Mouse (Mus musculus): ENCODE data around the gene Dusp6. TPM values are rescaled to one million over a fixed set of nuclear protein-coding genes. Genes with fewer than 3 reads are reported as not detected.

Gene Dusp6
- total and polyA plus RNA-seq, 2 experiments from 2014 or later, result 25.4 to 52.1 TPM

DNA sequence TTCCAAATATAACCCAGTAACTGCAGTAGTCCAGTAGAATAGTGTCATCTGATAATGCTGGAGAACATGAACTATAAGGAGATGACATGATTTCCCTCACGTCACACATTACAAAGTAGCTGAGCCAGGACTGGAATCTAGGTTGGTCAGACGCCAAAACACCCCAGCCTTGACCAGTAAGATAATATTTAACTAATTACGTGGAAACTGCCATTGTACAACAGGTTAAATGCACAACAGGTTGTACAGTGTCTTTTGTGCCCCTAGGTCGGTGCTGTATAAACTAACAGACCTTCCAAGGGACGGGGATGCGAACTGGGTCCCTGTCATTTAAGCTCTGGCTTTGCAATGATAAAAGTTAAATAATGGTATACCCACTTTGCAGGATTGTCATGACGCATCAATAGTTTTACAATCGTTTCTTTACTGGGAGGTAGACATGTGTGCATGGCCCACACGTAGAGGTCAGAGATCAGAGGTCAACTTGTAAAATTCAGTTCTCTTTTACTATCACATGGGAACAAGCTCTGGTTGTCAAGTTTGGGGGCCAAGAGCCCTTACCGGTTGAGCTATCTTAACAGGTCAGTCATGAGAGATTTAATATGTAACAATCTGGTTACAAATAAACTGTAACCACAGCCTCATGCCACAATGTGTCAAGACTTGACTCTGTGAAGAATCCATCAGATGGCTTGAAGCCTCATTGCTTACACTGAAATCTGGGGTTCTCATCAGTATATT lies 7.0 kb upstream of the Dusp6 start:
- Histone ChIP-seq H3K9me3 (ENCODE audit: low read length) (no peaks in the 10 kb centered on the region), H3K9ac (replicated peaks; ENCODE audit: low read length, poor library complexity, severe bottlenecking) (no peak overlapping the region), H3K36me3 (ENCODE audit: insufficient read depth, low read length) (no peaks in the 10 kb centered on the region), H3K27ac (ENCODE audit: low read depth, low read length) (no peak overlapping the region), H3K4me3 (ENCODE audit: low read depth, low read length) (no peak overlapping the region), H3K4me2 (ENCODE audit: low read depth, low read length, poor library complexity, severe bottlenecking) (no peak overlapping the region), H3K4me1 (ENCODE audit: insufficient read depth, low read length) (no peaks in the 10 kb centered on the region), H3K27me3 (ENCODE audit: insufficient read depth, low read length) (no peaks in the 10 kb centered on the region)
- 91% methylated on average over 10 of the region's 10 CpGs for WGBS
- ATAC-seq (ENCODE audit: low FRiP score), result no peak
- TF ChIP-seq CTCF (IDR thresholded peaks at IDR 0.05), result no peak
- no peak for DNase-seq (ENCODE audit: low spot score)

DNA sequence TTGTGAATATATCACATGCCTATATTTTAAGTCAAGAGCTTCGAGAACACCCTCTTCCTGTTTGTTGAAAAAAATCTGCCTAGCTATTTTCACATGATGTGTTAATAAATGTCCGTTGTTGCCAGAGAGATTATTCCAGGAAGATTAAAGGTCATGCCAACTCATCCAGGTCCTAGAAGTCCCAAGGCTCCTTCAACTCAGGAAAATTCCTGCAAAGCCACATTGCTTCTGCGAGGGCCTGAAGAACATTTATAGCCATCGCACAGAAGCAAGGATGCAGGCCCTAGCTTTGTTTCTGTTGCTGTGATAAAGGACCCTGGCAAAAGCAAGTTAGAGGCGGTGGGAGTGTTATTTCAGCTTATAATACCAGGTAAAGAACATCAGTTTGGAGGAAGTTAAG lies 5.5 kb upstream of the Dusp6 start:
- Histone ChIP-seq H3K9me3 (ENCODE audit: low read length) (no peaks in the 10 kb centered on the region), H3K36me3 (ENCODE audit: insufficient read depth, low read length) (no peaks in the 10 kb centered on the region), H3K27me3 (ENCODE audit: insufficient read depth, low read length) (no peaks in the 10 kb centered on the region), H3K27ac (ENCODE audit: low read depth, low read length) (no peak overlapping the region), H3K4me3 (ENCODE audit: low read depth, low read length) (no peak overlapping the region), H3K4me1 (ENCODE audit: insufficient read depth, low read length) (no peaks in the 10 kb centered on the region), H3K9ac (replicated peaks; ENCODE audit: low read length, poor library complexity, severe bottlenecking) (no peak overlapping the region), H3K4me2 (ENCODE audit: low read depth, low read length, poor library complexity, severe bottlenecking) (no peak overlapping the region)
- TF ChIP-seq CTCF (IDR thresholded peaks at IDR 0.05), result no peak
- DNase-seq (ENCODE audit: low spot score) (no peak), ATAC-seq (ENCODE audit: low FRiP score) (no peak)
- 80% methylated on average over 5 of the region's 5 CpGs for WGBS

DNA sequence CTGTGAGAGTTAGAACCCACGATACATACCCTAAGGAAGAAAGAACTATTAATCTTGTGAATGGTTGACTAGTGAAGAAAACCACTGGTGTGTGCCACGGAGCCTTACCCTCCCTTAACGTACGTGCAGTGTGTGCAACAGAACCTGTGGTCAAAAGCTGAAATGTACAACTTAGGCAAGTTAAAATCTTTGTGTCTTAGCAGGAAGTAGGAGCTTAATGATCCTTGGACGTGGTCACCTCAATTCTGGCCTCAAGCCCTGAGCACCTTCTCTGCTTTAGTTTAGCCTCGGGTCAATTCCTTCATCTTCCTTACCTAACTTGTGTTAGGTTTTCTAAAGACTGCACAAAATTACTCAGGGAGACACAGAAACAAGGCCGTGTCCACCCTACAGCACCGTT lies 3.2 kb upstream of the Dusp6 start:
- DNase-seq (ENCODE audit: low spot score) (no peak), ATAC-seq (ENCODE audit: low FRiP score) (no peak)
- Histone ChIP-seq H3K36me3 (ENCODE audit: insufficient read depth, low read length) (no peaks in the 10 kb centered on the region), H3K27me3 (ENCODE audit: insufficient read depth, low read length) (no peaks in the 10 kb centered on the region), H3K9ac (replicated peaks; ENCODE audit: low read length, poor library complexity, severe bottlenecking) (no peak overlapping the region), H3K9me3 (ENCODE audit: low read length) (no peaks in the 10 kb centered on the region), H3K4me3 (ENCODE audit: low read depth, low read length) (no peak overlapping the region), H3K4me1 (ENCODE audit: insufficient read depth, low read length) (no peaks in the 10 kb centered on the region), H3K4me2 (ENCODE audit: low read depth, low read length, poor library complexity, severe bottlenecking) (no peak overlapping the region), H3K27ac (ENCODE audit: low read depth, low read length) (no peak overlapping the region)
- 87% methylated on average over 8 of the region's 8 CpGs for WGBS
- no peak for TF ChIP-seq CTCF (IDR thresholded peaks at IDR 0.05)

DNA sequence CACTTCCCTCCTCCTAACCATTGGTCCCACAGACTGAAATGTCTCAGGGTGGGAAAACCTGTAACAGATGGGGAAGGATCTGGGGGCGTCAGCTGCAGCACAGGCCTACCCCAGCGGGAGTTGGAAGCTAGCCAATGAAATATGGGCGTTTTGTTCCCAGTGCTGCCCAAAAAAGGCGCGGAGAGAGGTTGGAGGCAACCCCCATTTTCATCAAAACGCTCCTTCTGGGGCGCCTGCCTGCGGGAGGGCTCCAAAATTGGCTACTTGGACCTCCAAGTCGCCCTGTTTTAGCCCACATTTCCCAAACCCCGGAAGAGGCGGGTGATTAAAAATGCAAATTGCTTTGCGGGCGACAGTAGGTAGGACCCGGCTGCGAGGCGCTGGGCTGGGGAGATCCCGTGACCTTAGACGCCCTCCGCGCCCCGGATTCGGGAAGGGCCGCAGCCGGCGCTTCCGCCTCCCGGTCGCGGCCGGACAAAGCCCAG lies 1.8 kb upstream of the Dusp6 start:
- WGBS, result under 1% methylated on average over 30 of the region's 30 CpGs
- Histone ChIP-seq H3K4me2 (ENCODE audit: low read depth, low read length, poor library complexity, severe bottlenecking) (peak overlapping the region; percentile 92), H3K9ac (replicated peaks; ENCODE audit: low read length, poor library complexity, severe bottlenecking) (peak overlapping the region; percentile 80), H3K4me1 (ENCODE audit: insufficient read depth, low read length) (peaks cover 2% of the 10 kb centered on the region; the same call in 1 of the 2 replicates), H3K36me3 (ENCODE audit: insufficient read depth, low read length) (no peaks in the 10 kb centered on the region; the same call in 1 of the 2 replicates), H3K27me3 (ENCODE audit: insufficient read depth, low read length) (no peaks in the 10 kb centered on the region), H3K4me3 (ENCODE audit: low read depth, low read length) (peak overlapping the region; percentile 80), H3K9me3 (ENCODE audit: low read length) (no peaks in the 10 kb centered on the region), H3K27ac (ENCODE audit: low read depth, low read length) (peak overlapping the region; percentile 86)
- no peak for TF ChIP-seq CTCF (IDR thresholded peaks at IDR 0.05)
- peak; percentile 0; the same call in 1 of the 2 replicates for ATAC-seq (ENCODE audit: low FRiP score)
- DNase-seq (ENCODE audit: low spot score), result peak; percentile 80

DNA sequence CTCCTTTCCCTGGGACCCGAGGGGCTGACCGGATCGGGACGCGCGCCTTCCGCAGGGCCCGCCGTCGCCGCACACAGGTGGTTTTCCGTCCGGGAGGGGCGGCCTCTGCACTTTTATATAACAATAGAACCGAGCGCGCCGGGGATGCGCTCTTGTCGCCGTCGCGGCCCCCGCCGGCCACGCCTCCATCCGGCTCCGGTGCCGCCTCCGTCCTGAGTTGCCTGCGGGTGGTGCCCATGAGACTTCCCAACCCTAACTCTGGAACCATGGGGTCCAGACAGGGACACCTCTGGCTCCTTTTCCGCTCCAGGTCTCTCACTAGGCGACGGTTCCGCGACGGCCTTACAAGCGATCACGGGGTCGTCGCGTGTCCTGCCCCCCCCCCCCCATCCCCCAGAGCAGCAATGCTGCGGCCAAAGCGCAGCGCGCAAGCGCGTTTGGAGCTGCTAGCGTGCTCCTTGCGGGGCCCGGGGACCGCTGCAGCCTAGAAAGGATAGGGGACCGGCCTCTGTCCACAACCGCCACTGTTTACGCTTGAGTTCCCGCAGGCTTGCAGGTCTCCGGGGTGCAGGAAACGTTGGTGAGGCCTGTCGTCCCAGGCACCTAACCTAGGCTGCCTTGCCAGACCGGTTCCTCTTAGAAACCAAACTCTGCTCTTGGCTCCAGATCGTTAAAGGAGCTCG lies 1.3 kb upstream of the Dusp6 start:
- Histone ChIP-seq H3K9ac (replicated peaks; ENCODE audit: low read length, poor library complexity, severe bottlenecking) (peak overlapping the region; percentile 80), H3K9me3 (ENCODE audit: low read length) (no peaks in the 10 kb centered on the region), H3K36me3 (ENCODE audit: insufficient read depth, low read length) (no peaks in the 10 kb centered on the region; the same call in 1 of the 2 replicates), H3K27ac (ENCODE audit: low read depth, low read length) (peak overlapping the region; percentile 86), H3K27me3 (ENCODE audit: insufficient read depth, low read length) (no peaks in the 10 kb centered on the region), H3K4me2 (ENCODE audit: low read depth, low read length, poor library complexity, severe bottlenecking) (peak overlapping the region; percentile 92), H3K4me3 (ENCODE audit: low read depth, low read length) (peak overlapping the region; percentile 80), H3K4me1 (ENCODE audit: insufficient read depth, low read length) (peaks cover 4% of the 10 kb centered on the region; the same call in 1 of the 2 replicates)
- DNase-seq (ENCODE audit: low spot score) (peak; percentile 87), ATAC-seq (ENCODE audit: low FRiP score) (peak; percentile 49)
- TF ChIP-seq CTCF (IDR thresholded peaks at IDR 0.05), result no peak; the same call in 1 of the 2 replicates
- 0% methylated on average over 55 of the region's 62 CpGs for WGBS

Measured in midbrain, postnatal 0 days (tissue).